Mouse (Mus musculus) myocyte (in vitro differentiated cells): ENCODE data around the gene Rhoh.

Experiments
- CEBPB ChIP-seq: IDR thresholded peaks from 2 replicates; pipeline ENCODE4 v1.6.1; 2011; ENCODE audit warnings: mild to moderate bottlenecking, moderate library complexity; ENCODE audit not compliant: poor library complexity, insufficient read depth, severe bottlenecking
- E2F4 ChIP-seq: IDR thresholded peaks from one replicate; pipeline ENCODE4 v1.6.1; 2011; ENCODE audit warnings: mild to moderate bottlenecking, control low read depth, moderate library complexity; ENCODE audit not compliant: insufficient read depth
- MAX ChIP-seq: IDR thresholded peaks from one replicate; pipeline ENCODE4 v1.6.1; 2011; ENCODE audit warnings: low read depth, mild to moderate bottlenecking, control low read depth
- MYOD1 ChIP-seq, 3 experiments: IDR thresholded peaks; one replicate each; pipeline ENCODE4 v1.6.1; 2011; ENCODE audit warnings: control low read depth in 2 of 3, low read depth in 2 of 3, mild to moderate bottlenecking in 2 of 3, moderate library complexity in 1 of 3; ENCODE audit not compliant: insufficient read length in 2 of 3, control insufficient read depth in 1 of 3
- POLR2A ChIP-seq: IDR thresholded peaks from one replicate; pipeline ENCODE4 v1.6.1; 2011; ENCODE audit warnings: low read depth, mild to moderate bottlenecking, control low read depth, moderate library complexity; ENCODE audit not compliant: insufficient read length
- POLR2AphosphoS2 ChIP-seq: IDR thresholded peaks from one replicate; pipeline ENCODE4 v1.6.1; 2011; ENCODE audit warnings: low read depth, control low read depth; ENCODE audit not compliant: insufficient read length
- REST ChIP-seq: IDR thresholded peaks from one replicate; pipeline ENCODE4 v1.6.1; 2011; ENCODE audit warnings: mild to moderate bottlenecking, control low read depth, moderate library complexity; ENCODE audit not compliant: insufficient read depth, insufficient read length
- SRF ChIP-seq: IDR thresholded peaks from one replicate; pipeline ENCODE4 v1.6.1; 2011; ENCODE audit warnings: low read depth; ENCODE audit not compliant: control insufficient read depth, insufficient read length
- TCF12 ChIP-seq: IDR thresholded peaks from one replicate; pipeline ENCODE4 v1.6.1; 2011; ENCODE audit warnings: mild to moderate bottlenecking, control low read depth; ENCODE audit not compliant: poor library complexity, insufficient read depth, severe bottlenecking
- TCF3 ChIP-seq: IDR thresholded peaks from one replicate; pipeline ENCODE4 v1.6.1; 2011; ENCODE audit warnings: low read depth, control low read depth; ENCODE audit not compliant: insufficient read length
- USF1 ChIP-seq: IDR thresholded peaks from one replicate; pipeline ENCODE4 v1.6.1; 2011; ENCODE audit warnings: low read depth, mild to moderate bottlenecking, control low read depth, moderate library complexity

GRCm38 (mm10) chr5:65937998-65938715 is 77.1 kb downstream of the Rhoh start:
- no peak for TF ChIP-seq POLR2A
- TF ChIP-seq MAX: no peak
- TF ChIP-seq USF1: peak; percentile 72
- no peak for TF ChIP-seq POLR2AphosphoS2
- TF ChIP-seq CEBPB: no peak
- no peak for TF ChIP-seq TCF3
- TF ChIP-seq E2F4: no peak
- TF ChIP-seq MYOD1 (IDR thresholded peaks at IDR 0.05; ENCODE audit: control insufficient read depth in 1 of 3, insufficient read length in 2 of 3, low read depth in 2 of 3): no peak
- no peak for TF ChIP-seq TCF12
- no peak for TF ChIP-seq SRF
- TF ChIP-seq REST: no peak
